Mouse (Mus musculus): ENCODE measurements around the gene Slc4a10. TPM values are rescaled to one million over a fixed set of nuclear protein-coding genes. Genes with fewer than 3 reads are reported as not detected.

The Slc4a10 gene
- total and polyA plus RNA-seq, 2 experiments from 2014 or later, result 27.7 to 65.4 TPM

DNA sequence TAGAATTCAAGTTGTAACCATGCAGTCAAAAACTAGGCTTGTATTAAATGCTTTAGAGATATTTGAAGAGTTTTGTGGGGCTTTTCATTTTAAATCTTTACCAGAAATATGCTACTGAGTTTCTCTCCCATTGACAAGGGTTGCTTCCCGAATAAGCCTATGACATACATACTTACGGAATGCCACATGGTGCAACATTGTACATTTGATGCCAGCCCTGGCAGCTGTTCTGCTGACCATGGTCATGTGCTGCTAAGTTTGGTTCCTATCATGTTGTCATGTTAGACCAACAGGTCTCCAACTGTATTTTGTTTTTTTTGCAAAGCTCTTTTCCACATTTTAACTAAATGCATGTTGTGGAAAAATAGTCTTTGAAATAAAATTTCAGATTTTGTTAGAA, 279.1 kb downstream of the Slc4a10 start:
- no peaks in the 10 kb centered on the region for H3K9me3 ChIP-seq (ENCODE audit: low read length)
- no peak for DNase-seq (ENCODE audit: low spot score)
- H3K27ac ChIP-seq (ENCODE audit: low read depth, low read length), result no peak overlapping the region
- H3K4me1 ChIP-seq (ENCODE audit: insufficient read depth, low read length), result no peaks in the 10 kb centered on the region
- H3K4me3 ChIP-seq (ENCODE audit: low read depth, low read length), result no peak overlapping the region
- no peak for ATAC-seq (ENCODE audit: low FRiP score)
- no peak overlapping the region for H3K9ac ChIP-seq (replicated peaks; ENCODE audit: low read length, poor library complexity, severe bottlenecking)
- no peak for TF ChIP-seq CTCF (IDR thresholded peaks at IDR 0.05)
- no peak overlapping the region for H3K4me2 ChIP-seq (ENCODE audit: low read depth, low read length, poor library complexity, severe bottlenecking)
- H3K27me3 ChIP-seq (ENCODE audit: insufficient read depth, low read length), result no peaks in the 10 kb centered on the region
- no peaks in the 10 kb centered on the region for H3K36me3 ChIP-seq (ENCODE audit: insufficient read depth, low read length)
- WGBS, result 97% methylated on average over 2 of the region's 2 CpGs

DNA sequence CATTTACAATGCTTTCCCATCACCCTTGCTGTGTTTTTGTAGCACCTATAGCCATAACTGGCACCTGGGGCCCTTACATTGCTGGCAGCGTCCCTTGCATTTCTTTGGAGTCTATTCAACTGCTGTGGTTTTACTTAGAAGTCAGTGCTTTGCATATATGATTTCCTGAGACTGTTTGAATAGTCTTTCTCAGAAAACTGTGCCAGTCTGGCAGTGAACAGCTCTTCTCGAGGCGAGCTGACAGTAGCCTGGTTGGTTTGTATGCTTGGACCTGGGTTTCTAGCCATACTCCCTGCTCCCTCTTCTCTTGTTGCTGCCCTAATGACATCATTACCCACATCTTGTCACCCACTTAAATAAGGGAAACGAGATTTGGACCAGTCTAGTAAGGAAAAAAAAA, 285.7 kb downstream of the Slc4a10 start:
- Histone ChIP-seq H3K9me3 (ENCODE audit: low read length) (no peaks in the 10 kb centered on the region), H3K4me1 (ENCODE audit: insufficient read depth, low read length) (no peaks in the 10 kb centered on the region), H3K9ac (replicated peaks; ENCODE audit: low read length, poor library complexity, severe bottlenecking) (no peak overlapping the region), H3K36me3 (ENCODE audit: insufficient read depth, low read length) (no peaks in the 10 kb centered on the region), H3K4me3 (ENCODE audit: low read depth, low read length) (no peak overlapping the region), H3K4me2 (ENCODE audit: low read depth, low read length, poor library complexity, severe bottlenecking) (no peak overlapping the region), H3K27ac (ENCODE audit: low read depth, low read length) (no peak overlapping the region), H3K27me3 (ENCODE audit: insufficient read depth, low read length) (no peaks in the 10 kb centered on the region)
- TF ChIP-seq CTCF (IDR thresholded peaks at IDR 0.05), result no peak
- WGBS, result 57% methylated on average over 4 of the region's 4 CpGs
- DNase-seq (ENCODE audit: low spot score), result no peak
- no peak for ATAC-seq (ENCODE audit: low FRiP score)

DNA sequence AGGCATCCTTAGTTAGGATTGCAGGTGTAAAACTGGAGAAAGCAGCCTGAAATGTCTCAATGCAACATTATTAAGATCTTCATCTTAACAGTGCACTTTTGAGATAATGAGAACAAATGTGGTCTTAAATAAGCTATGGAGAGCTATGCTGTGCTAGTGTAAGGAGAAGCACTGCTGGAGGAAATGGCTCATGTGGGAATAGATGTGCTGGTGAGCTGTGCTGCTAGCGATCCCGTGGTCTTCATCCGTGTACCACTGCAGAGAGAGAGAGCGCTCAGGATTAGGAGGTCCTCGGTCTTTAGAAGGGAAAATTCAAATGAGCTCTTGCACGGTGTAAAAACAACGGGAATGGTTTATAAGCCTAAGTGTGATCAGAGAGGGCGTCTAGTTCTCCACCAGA, 286.2 kb downstream of the Slc4a10 start:
- no peak overlapping the region for H3K4me2 ChIP-seq (ENCODE audit: low read depth, low read length, poor library complexity, severe bottlenecking)
- ATAC-seq (ENCODE audit: low FRiP score) (no peak), DNase-seq (ENCODE audit: low spot score) (no peak)
- no peaks in the 10 kb centered on the region for H3K4me1 ChIP-seq (ENCODE audit: insufficient read depth, low read length)
- TF ChIP-seq CTCF (IDR thresholded peaks at IDR 0.05), result no peak
- H3K9ac ChIP-seq (replicated peaks; ENCODE audit: low read length, poor library complexity, severe bottlenecking), result no peak overlapping the region
- no peaks in the 10 kb centered on the region for H3K27me3 ChIP-seq (ENCODE audit: insufficient read depth, low read length)
- WGBS, result 51% methylated on average over 8 of the region's 8 CpGs
- no peaks in the 10 kb centered on the region for H3K36me3 ChIP-seq (ENCODE audit: insufficient read depth, low read length)
- no peak overlapping the region for H3K4me3 ChIP-seq (ENCODE audit: low read depth, low read length)
- no peaks in the 10 kb centered on the region for H3K9me3 ChIP-seq (ENCODE audit: low read length)
- no peak overlapping the region for H3K27ac ChIP-seq (ENCODE audit: low read depth, low read length)

DNA sequence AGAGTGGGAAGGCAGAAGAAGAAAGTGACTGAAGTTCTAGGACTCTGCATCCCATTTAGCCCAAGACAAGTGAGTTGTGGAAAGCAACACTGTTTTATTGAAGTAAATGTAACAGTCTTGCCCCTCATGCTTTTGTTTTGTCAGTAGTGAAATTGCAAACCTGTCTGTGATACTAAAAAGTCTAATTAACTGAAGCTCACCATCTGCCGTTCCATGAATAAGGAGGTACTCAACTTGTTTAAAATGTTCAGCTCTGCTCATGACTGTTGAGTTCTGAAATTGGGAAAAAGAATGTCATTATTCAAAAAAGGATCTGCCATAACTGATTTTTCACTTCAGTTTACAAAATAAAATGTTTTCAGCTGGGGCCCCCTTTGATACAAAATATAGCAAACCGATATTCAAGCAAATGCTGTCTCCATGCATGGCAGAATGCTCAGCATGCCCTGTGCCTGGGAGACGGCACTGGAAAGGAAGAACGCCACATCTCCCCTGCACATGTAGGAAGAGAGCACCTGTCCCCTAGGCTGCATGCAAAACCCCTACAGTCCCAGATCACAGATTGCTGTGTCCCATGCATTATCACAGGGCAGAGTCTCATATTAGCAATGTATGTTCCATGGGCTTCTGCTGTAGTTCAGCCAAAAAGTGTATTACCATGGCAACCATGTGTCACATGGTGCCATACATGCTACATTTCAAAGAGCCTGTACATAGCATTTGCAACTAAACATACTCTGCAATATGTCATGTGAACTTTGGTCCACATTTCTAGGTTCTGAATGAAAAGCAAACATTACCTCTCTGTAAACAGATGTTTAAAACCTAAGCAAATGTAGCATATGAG, 288.4 kb downstream of the Slc4a10 start:
- no peak overlapping the region for H3K4me2 ChIP-seq (ENCODE audit: low read depth, low read length, poor library complexity, severe bottlenecking)
- no peaks in the 10 kb centered on the region for H3K36me3 ChIP-seq (ENCODE audit: insufficient read depth, low read length)
- TF ChIP-seq CTCF (IDR thresholded peaks at IDR 0.05), result no peak
- ATAC-seq (ENCODE audit: low FRiP score), result peak; percentile 60; the same call in 1 of the 2 replicates
- no peaks in the 10 kb centered on the region for H3K4me1 ChIP-seq (ENCODE audit: insufficient read depth, low read length)
- no peaks in the 10 kb centered on the region for H3K27me3 ChIP-seq (ENCODE audit: insufficient read depth, low read length)
- no peaks in the 10 kb centered on the region for H3K9me3 ChIP-seq (ENCODE audit: low read length)
- no peak overlapping the region for H3K27ac ChIP-seq (ENCODE audit: low read depth, low read length)
- H3K4me3 ChIP-seq (ENCODE audit: low read depth, low read length), result no peak overlapping the region
- WGBS, result 87% methylated on average over 4 of the region's 4 CpGs
- peak; percentile 18 for DNase-seq (ENCODE audit: low spot score)
- no peak overlapping the region for H3K9ac ChIP-seq (replicated peaks; ENCODE audit: low read length, poor library complexity, severe bottlenecking)

DNA sequence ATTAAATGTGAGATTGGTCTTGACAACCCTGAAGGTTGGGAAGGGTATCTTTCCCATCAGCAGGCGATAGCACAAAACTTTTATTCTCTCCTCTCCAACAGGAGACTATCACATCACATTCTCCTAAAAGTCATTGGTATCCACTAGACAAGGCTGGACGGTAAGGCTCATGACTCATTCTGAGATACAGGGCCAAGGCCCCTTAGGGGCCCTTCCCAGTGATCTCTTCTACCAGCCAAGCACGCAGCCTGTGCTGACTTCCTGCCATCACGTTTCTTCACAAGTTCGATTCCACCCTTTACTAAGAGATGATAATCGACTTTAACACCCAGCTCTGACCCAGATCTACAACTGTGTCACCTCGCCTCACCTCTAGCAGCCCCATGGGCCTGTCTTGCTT, 290.8 kb downstream of the Slc4a10 start:
- DNase-seq (ENCODE audit: low spot score) (no peak), ATAC-seq (ENCODE audit: low FRiP score) (no peak)
- Histone ChIP-seq H3K4me3 (ENCODE audit: low read depth, low read length) (no peak overlapping the region), H3K9ac (replicated peaks; ENCODE audit: low read length, poor library complexity, severe bottlenecking) (no peak overlapping the region), H3K4me1 (ENCODE audit: insufficient read depth, low read length) (no peaks in the 10 kb centered on the region), H3K27me3 (ENCODE audit: insufficient read depth, low read length) (no peaks in the 10 kb centered on the region), H3K27ac (ENCODE audit: low read depth, low read length) (no peak overlapping the region), H3K36me3 (ENCODE audit: insufficient read depth, low read length) (no peaks in the 10 kb centered on the region), H3K9me3 (ENCODE audit: low read length) (no peaks in the 10 kb centered on the region), H3K4me2 (ENCODE audit: low read depth, low read length, poor library complexity, severe bottlenecking) (no peak overlapping the region)
- 89% methylated on average over 7 of the region's 7 CpGs for WGBS
- TF ChIP-seq CTCF (IDR thresholded peaks at IDR 0.05), result no peak

DNA sequence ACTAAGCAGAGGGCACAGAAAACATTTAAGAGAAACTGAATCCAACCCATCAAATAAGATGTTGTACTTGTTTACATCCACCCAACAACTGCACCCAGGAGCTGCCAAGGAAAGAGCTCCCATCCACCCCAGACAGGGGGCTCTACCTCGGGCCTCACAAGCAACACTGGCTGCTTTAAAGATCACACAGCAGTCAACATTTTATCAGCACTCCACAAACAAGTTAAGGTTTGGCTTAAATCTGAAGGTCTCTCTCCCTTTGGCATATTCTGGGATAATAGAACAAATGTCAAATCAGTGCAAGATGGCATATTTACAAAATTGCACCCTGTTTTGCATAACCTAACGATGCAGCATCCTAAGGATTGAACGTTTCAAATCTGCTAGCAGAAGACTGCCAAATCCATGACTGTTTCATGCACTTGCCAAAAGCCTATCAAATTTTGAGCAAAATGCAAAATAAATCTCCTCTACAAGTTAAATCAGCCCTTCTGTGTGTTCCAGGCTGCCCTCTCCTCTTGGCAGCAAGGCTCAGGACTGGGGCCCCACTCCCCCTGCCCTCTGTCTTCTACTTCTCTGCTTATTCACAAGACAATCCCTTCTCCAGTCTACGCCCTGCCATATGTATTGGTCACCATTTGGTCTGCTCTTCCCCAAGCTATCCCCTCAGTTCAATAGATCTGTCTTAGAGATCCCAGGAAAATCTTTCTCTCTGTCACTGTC, 293.1 kb downstream of the Slc4a10 start:
- no peak for TF ChIP-seq CTCF (IDR thresholded peaks at IDR 0.05)
- no peaks in the 10 kb centered on the region for H3K36me3 ChIP-seq (ENCODE audit: insufficient read depth, low read length)
- no peaks in the 10 kb centered on the region for H3K4me1 ChIP-seq (ENCODE audit: insufficient read depth, low read length)
- no peak; the same call in 1 of the 2 replicates for ATAC-seq (ENCODE audit: low FRiP score)
- H3K27ac ChIP-seq (ENCODE audit: low read depth, low read length), result no peak overlapping the region
- 76% methylated on average over 4 of the region's 4 CpGs for WGBS
- no peak overlapping the region for H3K9ac ChIP-seq (replicated peaks; ENCODE audit: low read length, poor library complexity, severe bottlenecking)
- no peak overlapping the region for H3K4me2 ChIP-seq (ENCODE audit: low read depth, low read length, poor library complexity, severe bottlenecking)
- no peak for DNase-seq (ENCODE audit: low spot score)
- H3K4me3 ChIP-seq (ENCODE audit: low read depth, low read length), result no peak overlapping the region
- H3K9me3 ChIP-seq (ENCODE audit: low read length), result no peaks in the 10 kb centered on the region
- no peaks in the 10 kb centered on the region for H3K27me3 ChIP-seq (ENCODE audit: insufficient read depth, low read length)

Measured in midbrain, postnatal 0 days (tissue).